Mouse (Mus musculus): ENCODE measurements at regions not wholly inside any gene's neighbourhood (a gene's known extent, or its start where the extent isn't known, plus 50 kb on each side); places are given as distances from the start of the nearest gene placed in this dataset.

DNA sequence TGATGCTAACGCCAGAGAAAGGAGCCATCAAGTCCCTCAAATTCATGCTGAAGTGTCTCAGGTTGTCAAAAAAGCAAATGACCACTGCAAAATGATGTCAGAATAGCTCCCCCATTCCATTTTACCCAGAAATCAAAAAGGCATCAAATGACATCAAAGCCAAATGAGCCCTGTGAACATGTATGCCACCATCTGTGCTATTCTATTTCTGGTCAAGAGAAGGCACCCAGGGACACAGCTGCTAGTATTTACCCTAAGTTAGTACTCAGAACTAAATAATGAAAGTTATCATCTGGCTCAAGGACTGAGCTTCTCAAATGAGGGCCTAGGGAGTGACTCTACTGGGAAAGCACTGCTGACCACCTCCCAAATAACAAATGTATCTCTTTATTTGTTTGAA lies 191.1 kb upstream of the Ahr start:
- in situ Hi-C loops (cut with MboI, MseI), result loop anchor here (5.0 kb wide), 1 partner anchor 1004 kb away; no protein-coding TSS in a partner anchor

DNA sequence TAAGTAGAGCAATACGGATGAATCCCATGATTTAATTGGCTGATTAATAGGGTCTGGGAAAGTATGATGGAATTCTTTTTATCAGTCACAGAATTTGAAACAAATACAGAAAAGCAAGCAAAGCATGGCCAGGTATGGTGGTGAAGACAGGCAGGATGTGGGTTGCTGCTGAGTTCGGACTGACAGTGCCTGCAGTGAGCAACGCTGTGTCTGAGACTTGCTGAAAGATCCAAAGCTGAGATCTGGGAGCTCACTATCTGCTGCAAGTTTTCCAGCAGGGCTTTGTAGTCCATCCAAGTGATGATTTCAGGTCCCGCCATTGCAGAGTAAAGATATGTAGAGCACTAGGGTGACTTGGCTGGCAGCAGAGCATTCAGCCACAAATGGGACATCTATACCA lies 189.3 kb upstream of the Ahr start:
- in situ Hi-C loops (cut with MboI, MseI), result no loop called here

DNA sequence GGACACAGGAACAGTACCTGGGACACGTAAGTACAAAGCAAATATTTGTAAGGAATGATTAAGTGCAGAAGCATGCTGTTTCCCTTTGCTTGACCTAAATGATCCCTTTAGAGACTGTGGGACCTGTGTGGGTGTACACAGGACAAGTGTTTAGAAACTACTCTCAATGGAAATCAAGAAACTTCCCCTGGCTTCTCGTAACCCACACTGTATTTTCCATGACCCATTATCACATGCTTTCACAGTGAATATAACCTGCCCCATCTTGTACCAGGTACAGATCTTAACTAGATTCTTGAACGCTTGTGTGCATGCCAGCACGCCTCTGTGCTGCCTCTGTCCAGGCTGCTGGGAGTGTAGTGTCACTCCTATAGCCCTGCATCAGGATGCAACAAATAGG lies 177.8 kb upstream of the Ahr start:
- in situ Hi-C loops (cut with MboI, MseI), result no loop called here

DNA sequence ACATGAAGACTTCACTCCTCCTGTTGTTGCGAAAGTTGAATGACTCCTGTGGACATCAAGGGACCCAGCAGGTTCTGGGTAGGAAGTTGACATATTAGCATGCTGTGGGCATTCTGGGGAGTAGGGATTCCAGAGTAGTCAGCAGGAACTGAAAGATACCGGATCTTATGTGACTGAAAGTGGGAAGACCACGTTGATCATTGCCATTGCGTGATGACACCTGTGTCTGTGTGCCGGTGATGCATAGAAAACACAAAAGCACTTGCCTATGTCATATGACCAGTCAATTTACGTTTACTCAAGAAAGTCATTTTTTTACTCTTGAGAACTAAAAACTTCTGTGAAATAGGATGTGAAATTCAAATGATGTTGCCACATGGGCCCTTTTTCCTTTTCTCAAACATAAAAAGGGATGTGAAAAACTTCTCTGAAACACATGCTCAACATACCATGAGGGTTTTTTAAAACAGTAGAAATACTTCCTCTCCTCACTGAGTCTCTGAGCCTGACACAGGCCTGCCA lies 176.8 kb upstream of the Ahr start:
- in situ Hi-C loops (cut with MboI, MseI), result no loop called here

DNA sequence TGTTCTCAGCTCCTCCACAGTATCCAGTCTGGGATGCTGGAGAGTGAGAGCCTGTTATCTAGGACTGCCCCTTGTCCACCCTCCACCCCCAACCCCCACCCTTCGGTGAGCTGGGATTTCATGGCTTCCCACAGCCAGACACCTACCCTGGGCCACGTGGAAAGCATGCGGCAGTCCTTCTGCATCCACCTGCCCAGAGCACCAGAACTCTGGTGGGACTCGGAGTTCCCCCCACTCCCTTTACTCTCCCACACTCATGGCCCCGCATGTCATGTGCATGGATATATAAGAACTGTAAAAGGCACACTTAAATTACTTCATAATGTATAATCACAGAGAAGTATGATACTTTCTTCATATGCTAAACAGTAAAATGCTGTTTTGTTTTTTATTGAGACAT lies 175.5 kb upstream of the Ahr start:
- in situ Hi-C loops (cut with MboI, MseI), result no loop called here

DNA sequence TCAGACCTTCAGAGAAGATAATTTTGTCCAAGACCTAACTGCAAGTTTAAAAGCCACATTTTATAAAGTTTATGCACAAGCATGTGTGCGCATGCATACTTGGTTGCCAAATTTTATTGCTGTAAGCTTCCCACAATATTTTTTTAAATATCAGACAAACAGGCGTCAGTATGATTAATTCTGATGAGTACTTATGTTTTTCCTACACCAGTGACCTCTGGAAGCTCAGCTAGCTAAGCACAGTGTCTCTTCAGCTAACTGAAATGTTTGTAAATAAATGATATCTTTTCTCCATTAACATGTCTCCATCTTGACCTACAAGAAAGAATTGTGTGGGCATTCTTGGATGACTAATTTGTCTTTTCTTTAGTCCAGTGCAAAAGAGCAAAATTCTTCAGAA lies 168.6 kb upstream of the Ahr start:
- in situ Hi-C loops (cut with MboI, MseI), result no loop called here

DNA sequence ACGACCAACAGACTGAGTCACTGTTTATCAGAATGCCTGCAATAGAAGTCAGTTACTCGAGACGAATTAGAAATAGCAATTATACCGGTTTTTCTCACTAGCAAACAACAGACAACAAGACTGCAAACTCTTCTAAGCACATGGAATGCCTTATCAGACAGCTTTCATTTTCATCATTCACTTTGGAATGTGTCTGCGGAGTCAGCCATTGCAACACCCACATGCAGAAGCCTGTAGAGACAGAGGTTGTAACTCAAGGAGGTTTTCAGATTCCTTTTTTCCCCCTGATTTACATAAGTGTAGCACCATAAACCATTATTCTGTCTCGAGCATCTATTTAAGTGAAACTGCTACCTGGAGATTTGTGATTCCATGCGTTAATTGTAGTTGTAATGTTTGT lies 167.8 kb upstream of the Ahr start:
- in situ Hi-C loops (cut with MboI, MseI), result no loop called here

DNA sequence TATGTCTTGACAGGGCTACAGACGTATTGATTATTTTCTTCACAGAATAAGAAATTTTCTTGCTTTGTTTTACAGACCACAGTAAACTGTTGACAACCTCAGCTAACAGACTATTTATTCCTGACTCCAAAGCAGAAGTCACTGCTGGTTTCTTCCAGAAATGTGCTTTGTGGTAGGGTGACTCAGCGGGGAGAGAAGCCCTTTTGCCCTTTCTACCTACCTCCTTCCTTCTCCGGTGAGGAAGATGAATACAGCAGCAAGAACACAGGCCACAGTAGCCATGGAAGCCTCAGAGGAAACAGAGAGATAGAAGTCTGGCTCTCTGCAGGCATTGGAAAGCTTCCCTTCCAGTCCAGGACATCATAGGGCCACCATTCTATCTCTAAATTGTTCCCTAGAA lies 159.4 kb upstream of the Ahr start:
- in situ Hi-C loops (cut with MboI, MseI), result loop anchor here (10.0 kb wide), 1 partner anchor 141 kb away; no protein-coding TSS in a partner anchor

DNA sequence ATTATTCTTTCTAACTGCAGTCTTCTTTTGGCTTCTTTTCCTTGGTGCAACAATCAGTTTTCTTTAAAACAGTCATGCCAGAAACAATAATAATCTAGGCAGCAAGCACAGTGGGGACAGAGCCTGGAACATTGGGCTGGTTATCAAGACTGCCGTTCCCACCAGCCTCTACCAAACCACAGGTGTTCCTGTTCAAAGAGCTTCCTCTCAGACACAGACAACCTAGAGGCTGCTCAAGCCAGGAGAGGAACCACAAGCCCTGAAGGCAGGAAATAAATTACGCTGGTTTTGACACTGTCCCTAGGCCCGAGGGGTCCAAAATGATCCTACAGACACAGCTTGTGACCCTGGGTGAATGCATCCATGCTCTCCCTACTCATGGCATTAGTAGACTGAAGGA lies 156.1 kb upstream of the Ahr start:
- in situ Hi-C loops (cut with MboI, MseI), result loop anchor here (10.0 kb wide), 1 partner anchor 144 kb away; no protein-coding TSS in a partner anchor

DNA sequence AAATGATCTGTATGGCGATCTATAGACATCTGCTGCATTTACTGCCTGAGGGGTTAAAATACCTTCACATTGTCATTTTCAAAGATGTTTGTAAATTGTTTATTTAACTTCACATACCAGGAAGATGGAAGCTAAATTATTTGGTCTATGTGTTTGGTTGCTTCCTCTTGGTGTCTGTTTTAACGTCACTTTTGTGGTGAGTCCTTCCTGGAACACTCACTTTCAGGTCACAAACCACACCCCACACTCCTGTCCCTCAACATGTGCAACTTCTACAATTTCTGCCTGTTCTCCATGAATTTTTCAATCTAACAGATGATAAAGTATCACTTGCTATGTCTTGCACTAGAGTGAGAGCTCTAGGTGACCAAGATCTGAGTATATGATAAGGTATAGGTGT lies 151.4 kb upstream of the Ahr start:
- in situ Hi-C loops (cut with MboI, MseI), result no loop called here

DNA sequence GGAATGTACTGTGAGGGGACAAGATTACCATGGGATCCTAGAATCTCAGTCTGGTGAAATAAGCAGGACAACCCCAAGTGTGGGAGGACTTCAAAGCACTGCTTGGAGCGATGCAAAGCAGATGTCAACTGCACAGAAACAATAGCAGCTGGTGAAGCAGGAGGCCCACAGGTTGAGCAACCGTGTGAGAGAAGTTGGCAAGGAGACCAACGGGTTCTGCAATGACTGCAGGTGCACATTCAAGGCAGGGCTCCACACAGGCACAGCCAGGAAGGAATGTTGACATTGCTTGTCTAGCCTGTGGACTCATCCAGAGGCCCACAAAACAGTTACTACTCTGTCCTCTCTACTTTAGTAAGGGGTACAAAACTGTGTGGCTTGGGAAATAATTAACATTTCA lies 150.4 kb upstream of the Ahr start:
- in situ Hi-C loops (cut with MboI, MseI), result no loop called here

DNA sequence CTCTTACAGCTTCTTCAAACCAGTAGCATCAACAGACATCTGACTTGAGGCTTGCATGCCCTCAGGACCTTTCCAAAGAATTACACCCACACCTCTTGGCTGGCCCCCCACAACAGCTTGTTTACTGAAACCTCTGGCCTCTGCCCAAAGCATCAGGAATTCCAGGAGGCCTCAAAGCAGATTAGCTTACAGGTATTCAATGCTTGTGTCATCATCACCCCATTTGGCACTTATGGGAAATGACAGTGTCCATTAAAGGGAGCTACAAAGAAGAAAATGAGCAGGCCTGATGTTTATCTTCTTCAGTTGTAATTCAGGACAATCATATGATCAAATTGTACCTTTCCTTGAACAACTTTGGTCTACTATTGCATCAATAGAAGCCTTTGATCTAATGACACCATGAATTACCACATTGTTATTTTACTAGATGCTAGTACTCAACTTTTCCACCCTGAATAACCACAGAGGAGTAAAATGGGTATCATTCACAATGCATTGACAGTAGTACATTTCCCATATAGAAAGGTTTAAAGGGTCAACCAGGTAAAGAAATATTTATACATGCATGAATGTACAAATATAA lies 147.1 kb upstream of the Ahr start:
- in situ Hi-C loops (cut with MboI, MseI), result no loop called here

DNA sequence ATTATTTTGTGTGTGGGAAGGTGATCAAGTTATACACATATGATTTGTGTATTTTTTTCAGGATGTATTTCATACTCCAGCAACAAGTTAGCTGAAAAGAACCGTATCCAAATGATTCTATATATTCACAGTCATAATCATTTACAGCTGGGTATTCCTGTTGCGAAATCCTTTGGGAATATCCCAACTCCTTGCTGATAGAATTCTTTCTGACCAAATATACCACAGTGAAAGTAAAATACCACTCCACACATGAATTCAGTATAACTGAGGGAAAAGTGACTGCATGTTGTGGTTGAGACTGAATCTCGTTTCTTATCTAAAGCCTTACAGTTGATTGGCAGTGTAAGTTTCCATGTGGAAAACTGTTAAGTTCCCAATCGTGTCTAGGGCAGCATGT lies 145.1 kb upstream of the Ahr start:
- in situ Hi-C loops (cut with MboI, MseI), result no loop called here

DNA sequence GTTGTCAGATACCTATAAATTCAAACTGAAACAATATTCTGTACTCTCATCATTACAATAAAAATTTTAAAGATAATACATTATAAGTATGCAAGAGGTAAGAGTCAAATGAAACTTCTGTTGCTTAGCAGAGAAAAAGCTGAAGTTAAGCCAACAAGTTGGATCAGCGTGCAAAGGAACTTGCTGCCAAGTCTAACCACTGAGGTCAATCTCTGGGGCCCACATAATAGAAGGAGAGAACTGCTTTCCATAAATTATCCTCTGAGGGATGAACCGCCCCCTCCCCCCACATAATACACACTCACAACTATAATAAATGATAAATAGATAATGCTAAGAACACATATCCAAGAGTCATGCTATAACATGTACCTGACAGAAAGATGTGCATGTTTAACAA lies 144.2 kb upstream of the Ahr start:
- in situ Hi-C loops (cut with MboI, MseI), result no loop called here

DNA sequence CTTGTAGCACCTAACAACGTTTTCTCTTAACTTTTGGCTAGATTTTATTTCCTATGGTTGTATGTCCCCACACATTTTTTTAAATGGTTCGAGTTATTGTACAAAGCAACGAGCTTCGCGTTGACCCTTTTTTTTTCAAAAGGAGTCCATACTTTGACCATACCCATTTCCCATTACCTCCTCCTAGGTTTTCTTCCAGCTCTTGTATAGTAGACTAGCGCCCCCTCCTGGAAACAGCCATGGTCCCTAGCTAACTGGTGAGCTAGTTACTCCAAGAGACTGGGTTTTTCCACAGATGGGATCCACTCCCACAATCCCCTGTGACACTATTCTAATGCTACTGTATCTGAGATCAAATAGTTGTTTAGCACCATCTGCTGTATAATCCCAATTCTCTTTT lies 139.6 kb upstream of the Ahr start:
- in situ Hi-C loops (cut with MboI, MseI), result no loop called here

DNA sequence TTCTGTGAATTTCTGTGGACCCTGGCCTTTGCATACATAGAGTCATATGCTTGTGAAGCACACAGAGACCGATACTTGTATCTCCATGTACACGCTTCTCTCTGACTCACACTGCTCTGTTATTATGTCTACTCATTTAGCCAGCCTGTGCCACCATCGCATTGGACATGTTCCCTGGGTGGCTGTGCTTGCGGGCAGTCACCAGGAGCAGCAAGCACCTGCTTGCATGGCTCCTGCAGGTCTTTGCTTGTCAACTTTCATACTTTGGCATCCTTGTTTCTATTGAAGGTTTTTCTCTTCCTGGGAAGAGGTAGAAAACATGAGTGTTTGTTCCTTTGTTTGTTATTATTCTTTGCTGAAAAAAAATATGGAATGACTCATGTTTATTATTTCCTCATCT lies 136.1 kb upstream of the Ahr start:
- in situ Hi-C loops (cut with MboI, MseI), result no loop called here

DNA sequence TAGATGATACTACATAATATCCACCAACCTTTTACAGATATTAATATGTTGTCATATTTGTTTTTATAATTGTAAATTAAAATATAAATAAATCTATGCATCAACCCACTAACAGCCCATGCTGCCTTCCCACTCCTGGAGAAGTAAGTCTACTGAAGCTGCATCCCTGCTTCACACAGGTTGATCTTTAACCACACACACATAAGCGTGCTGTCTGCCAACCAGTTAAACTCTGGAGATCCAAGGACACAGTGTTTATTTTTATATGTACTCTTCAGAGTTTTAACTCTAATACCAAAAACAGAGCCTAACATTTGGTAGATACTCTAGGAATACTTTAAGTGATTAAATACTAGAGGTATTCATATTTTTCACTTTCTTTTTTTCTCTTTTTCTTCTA lies 133.9 kb upstream of the Ahr start:
- in situ Hi-C loops (cut with MboI, MseI), result loop anchor here (5.0 to 10.0 kb wide), 2 partner anchors 141 to 166 kb away; no protein-coding TSS in a partner anchor

DNA sequence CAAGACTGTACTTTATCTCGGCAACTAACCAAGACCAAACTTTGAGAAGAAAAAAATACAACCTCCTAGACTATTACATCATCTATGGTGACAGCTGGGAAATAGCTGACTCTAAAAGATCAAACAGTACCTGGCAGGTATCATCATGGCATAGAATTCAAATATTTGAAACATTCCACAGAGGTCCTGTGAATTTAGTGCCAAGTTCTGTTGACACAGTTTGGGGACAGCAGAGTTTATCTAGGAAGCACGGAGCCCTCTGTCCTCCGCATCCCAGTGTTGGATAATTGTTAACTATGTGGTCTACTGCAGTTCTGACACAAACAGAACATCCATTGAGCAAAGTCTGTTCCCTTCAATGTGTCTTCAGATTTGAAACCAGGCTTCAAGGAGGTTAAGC lies 132.9 kb upstream of the Ahr start:
- in situ Hi-C loops (cut with MboI, MseI), result loop anchor here (5.0 to 10.0 kb wide), 2 partner anchors 140 to 167 kb away; no protein-coding TSS in a partner anchor

DNA sequence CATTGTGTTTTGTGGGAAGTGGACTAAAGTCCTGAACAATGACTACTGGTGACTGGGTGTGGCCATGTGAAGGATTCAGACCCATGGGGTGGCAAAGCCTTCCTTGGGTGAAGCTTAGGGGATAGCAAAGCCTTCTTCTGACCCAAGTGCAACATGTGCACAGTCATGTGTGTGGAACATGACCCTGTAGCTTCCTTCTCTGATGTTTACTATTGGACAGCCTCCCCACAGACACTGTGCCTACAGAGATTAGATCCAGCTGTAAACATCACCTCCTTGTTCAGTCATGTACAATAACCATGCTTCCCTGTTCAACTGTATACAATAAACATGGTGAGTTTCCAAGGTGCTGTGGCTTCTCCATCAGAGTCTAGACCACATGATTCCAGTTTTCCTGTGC lies 132.4 kb upstream of the Ahr start:
- in situ Hi-C loops (cut with MboI, MseI), result loop anchor here (5.0 to 10.0 kb wide), 2 partner anchors 140 to 168 kb away; no protein-coding TSS in a partner anchor

DNA sequence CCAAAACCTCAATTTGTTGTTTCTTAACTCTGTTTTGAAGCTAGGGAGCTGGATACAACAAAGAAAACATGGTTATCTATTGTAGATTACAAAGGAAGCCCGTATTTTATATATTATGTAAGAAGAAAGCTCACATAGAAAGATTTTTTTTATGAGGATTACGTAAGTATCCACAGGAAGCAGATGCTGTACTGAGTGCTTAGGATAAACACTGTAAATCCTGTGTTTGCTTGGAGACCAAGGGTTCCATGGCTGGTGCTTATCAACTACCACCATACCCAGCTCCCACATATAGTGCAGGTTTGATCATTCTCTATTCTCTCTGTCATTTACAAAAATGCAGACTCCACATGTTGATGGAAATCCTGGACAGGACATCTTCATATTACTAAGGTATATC lies 131.2 kb upstream of the Ahr start:
- in situ Hi-C loops (cut with MboI, MseI), result loop anchor here (5.0 to 10.0 kb wide), 2 partner anchors 139 to 169 kb away; no protein-coding TSS in a partner anchor

DNA sequence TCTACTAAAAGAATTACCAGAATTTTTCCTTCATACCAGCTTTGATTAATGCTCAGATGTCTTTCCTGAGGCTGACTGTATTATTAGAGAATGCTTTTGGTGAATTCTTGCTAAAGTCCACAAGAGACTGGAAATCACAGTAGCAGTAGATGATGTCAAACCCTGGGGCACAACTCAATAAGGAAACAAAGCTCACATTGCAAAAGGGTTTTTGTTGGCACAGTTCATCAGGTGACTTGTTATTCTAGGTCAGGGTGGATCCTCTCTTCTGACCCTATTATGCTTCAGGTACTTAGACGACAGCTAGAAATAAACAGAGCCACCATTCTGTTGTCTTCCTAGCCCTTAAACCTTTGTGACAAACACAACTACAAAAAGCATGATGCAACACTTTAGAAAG lies 128.2 kb upstream of the Ahr start:
- in situ Hi-C loops (cut with MboI, MseI), result loop anchor here (10.0 kb wide), 1 partner anchor 172 kb away; no protein-coding TSS in a partner anchor

DNA sequence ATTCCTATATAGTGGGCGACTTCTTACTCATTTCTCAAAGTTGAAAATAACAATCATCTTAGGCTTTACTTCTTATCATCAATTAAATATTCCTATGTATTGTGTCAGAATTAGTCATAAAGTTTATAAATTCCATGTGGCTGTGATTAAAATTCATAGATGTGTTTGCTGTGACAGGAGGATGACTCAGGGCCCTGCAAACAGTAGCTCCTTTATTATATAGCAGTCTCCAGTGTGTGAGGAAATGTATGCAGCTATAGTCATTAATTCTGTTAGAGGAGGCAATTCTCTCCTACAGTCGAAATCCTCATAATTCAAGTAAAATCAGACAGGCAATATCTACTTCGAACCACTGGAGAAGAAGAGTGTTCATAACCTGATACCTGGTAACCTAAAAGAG lies 121.7 kb upstream of the Ahr start:
- in situ Hi-C loops (cut with MboI, MseI), result no loop called here

DNA sequence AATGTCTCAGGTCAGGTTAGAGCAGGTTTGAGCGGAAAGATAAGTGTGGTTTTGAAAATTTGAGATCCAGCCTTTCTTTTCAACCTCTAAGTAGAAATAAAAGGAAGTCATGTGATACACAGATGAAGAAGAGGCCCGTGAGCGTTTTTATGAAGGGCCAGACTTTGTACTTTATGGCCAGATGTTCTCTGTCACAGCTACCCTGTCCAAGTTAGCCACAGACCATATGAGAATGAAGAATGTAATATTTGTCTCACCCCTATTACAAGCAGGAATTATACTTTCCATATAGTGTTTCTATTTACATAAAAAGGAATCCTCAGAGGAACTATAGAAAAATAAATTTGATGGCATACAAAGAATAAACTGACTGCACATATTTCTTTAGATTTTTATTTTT lies 114.9 kb upstream of the Ahr start:
- in situ Hi-C loops (cut with MboI, MseI), result no loop called here

DNA sequence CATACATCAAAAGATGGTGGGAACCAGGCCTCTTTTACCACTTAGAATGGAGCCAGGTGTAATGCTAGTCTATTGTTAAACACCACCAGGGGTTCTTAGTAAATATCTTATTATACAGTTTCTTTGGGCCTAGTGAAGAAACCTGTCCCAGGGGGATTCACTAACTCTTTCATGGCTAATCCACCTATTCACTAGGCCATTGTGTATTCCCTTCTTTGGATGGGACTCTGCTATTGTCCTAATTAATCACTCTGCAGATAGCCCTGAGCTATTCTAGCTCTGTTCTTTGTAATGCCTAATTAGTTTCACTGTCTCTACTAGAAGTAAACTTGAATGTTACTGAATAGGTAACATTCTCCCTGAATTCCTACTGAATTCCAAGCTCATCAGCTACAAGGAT lies 107.6 kb upstream of the Ahr start:
- in situ Hi-C loops (cut with MboI, MseI), result no loop called here
